In the genomic region with DNA sequence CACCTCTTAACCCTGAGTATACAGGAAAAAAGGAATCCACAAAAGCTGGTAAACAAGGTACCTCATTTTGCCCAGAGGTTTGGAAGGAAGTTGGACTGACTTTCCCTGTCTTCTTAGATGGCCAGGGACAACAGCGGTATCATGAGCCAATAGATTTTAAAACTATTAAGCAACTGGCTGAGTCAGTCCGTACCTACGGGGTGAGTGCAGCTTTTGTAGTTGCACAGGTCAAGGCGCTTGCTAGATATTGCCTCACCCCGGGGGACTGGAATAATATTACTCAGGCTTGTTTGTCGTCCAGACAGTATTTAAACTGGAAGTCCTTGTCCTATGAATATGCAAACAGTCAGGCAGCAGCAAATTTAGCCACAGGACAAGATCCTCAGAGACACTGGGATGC, we compare ENCODE assay signal across 6 mouse cellular contexts. TPM values are rescaled to one million over a fixed set of nuclear protein-coding genes. Genes with fewer than 3 reads are reported as not detected.
DNase-seq lines count a peak whose midpoint lies in the region; TF ChIP-seq lines count a peak whose summit lies in the region.
"Not testable (repeated sequence)": the region's sequence is repeated elsewhere in the genome, so short reads cannot be mapped to it uniquely, and the experiment has no call there.
"Had no signal": no experiment of that assay in that cellular context is flagged by ENCODE, and none has a peak within 500 bp of the region (broad histone marks: within the 10 kb centered on the region; RNA-seq: fewer than 3 reads in every experiment).

No protein-coding gene starts in this region.

- TF ChIP-seq POLR2A in liver, adult 2 months (IDR thresholded peaks at IDR 0.05; ENCODE audit: extremely low read depth, insufficient read depth, low read length): not testable (repeated sequence)

- not testable (repeated sequence) for H3K4me3 ChIP-seq in liver, adult 2 months (ENCODE audit: insufficient read depth, low read depth, low read length)

- H3K9ac ChIP-seq in liver, adult 2 months (ENCODE audit: low read depth, low read length): not testable (repeated sequence)

- H3K36me3 ChIP-seq in liver, adult 2 months (ENCODE audit: control insufficient read depth, insufficient read depth, low read length): peaks cover 13% of the 10 kb centered on the region

- 22% methylated on average over 6 of the region's 6 CpGs for WGBS in liver, adult 2 months

- DNase-seq in adrenal gland, adult 2 months: peak; percentile 71
- peak; percentile 24 for DNase-seq in adrenal gland, postnatal 10 days
- peak; percentile 20 to 64 for DNase-seq in adrenal gland, postnatal 36 days
- DNase-seq in liver, adult 2 months (ENCODE audit: extremely low read depth, low read depth, low spot score): peak; percentile 37

- not testable (repeated sequence) for H3K4me1 ChIP-seq in liver, adult 2 months (ENCODE audit: control insufficient read depth, insufficient read depth, low read length)

- H3K79me2 ChIP-seq in liver, adult 2 months (ENCODE audit: control insufficient read depth, insufficient read depth, low read length): not testable (repeated sequence)

- H3K27ac ChIP-seq in liver, adult 2 months (replicated peaks; ENCODE audit: insufficient read depth, low read depth, low read length): not testable (repeated sequence)

- not testable (repeated sequence) for TF ChIP-seq CTCF in liver, adult 2 months (IDR thresholded peaks at IDR 0.05; ENCODE audit: low read depth, low read length)

- not testable (repeated sequence) for H3K27me3 ChIP-seq in liver, adult 2 months (ENCODE audit: control insufficient read depth, insufficient read depth, low read length)

RNA-seq across cellular contexts. Expression of a gene that starts 29.2 kb away (rescaled TPM):
- total RNA-seq in adrenal gland, adult 2 months (2021): 10 to 100 TPM in 1 of 2 experiments, 1 to 10 TPM in 1; 9.8 to 12.5 TPM
- 2.7 and 3.0 TPM in 2 replicates for polyA plus RNA-seq in adrenal gland, adult 2 months (2012; rRNA removed)
- 10 to 100 TPM in 1 of 2 experiments, 1 to 10 TPM in 1; 9.8 to 13.3 TPM for total RNA-seq in adrenal gland, postnatal 10 days (2021)
- total RNA-seq in adrenal gland, postnatal 36 days (2021): 10 to 100 TPM; 12.0 to 13.9 TPM
- total RNA-seq in liver, adult 2 months (2014; rRNA removed): 5.7 and 6.8 TPM in 2 replicates
- 2.2 and 3.4 TPM in 2 replicates for polyA plus RNA-seq in liver, adult 2 months (2012; rRNA removed)

RNA-seq across cellular contexts. Expression of a gene that starts 34.4 kb away (rescaled TPM):
- total RNA-seq in adrenal gland, adult 2 months (2021): under 1 TPM in 1 of 2 experiments, not detected in 1; 0.37 TPM
- polyA plus RNA-seq in adrenal gland, adult 2 months (2012; rRNA removed): 0.16 TPM in 1 of 2 replicates, not detected in the other
- under 1 TPM; 0.42 to 0.66 TPM for total RNA-seq in adrenal gland, postnatal 10 days (2021)
- under 1 TPM; 0.33 to 0.79 TPM for total RNA-seq in adrenal gland, postnatal 36 days (2021)
- 0.13 TPM in 1 of 2 replicates, not detected in the other for total RNA-seq in liver, adult 2 months (2014; rRNA removed)
- polyA plus RNA-seq in liver, adult 2 months (2012; rRNA removed): 0.06 and 0.11 TPM in 2 replicates
- total RNA-seq: common myeloid progenitor, adult 5-6 weeks had no signal
- polyA plus RNA-seq: erythroblast, embryonic 14.5 days had no signal

RNA-seq across cellular contexts. Expression of a gene that starts 34.7 kb away (rescaled TPM):
- 10 to 100 TPM; 21.7 to 29.6 TPM for total RNA-seq in adrenal gland, adult 2 months (2021)
- polyA plus RNA-seq in adrenal gland, adult 2 months (2012; rRNA removed): 2.7 and 2.9 TPM in 2 replicates
- 10 to 100 TPM; 32.9 to 36.0 TPM for total RNA-seq in adrenal gland, postnatal 10 days (2021)
- total RNA-seq in adrenal gland, postnatal 36 days (2021): 10 to 100 TPM; 31.6 to 35.3 TPM
- total RNA-seq in liver, adult 2 months (2014; rRNA removed): 13.6 and 13.9 TPM in 2 replicates
- 1.4 and 1.8 TPM in 2 replicates for polyA plus RNA-seq in liver, adult 2 months (2012; rRNA removed)
